Mouse (Mus musculus) brain, embryonic 14.5 days (tissue): ENCODE results near the gene Srgn. TPM values are rescaled to one million over a fixed set of nuclear protein-coding genes. Genes with fewer than 3 reads are reported as not detected.
A peak's percentile ranks its signal among the peaks of the same experiment; 100 is the strongest.

Source experiments
- DNase-seq: peaks from one replicate; pipeline ENCODE4 v3.0.0-alpha.2; 2011; ENCODE audit warnings: low read depth
- CTCF ChIP-seq: fragments of 200-500 bp; IDR thresholded peaks from 2 replicates; pipeline ENCODE4 v1.5.1; 2012; ENCODE audit warnings: inconsistent platforms, mild to moderate bottlenecking, moderate library complexity, borderline replicate concordance; ENCODE audit not compliant: insufficient read depth, insufficient read length; ENCODE audit errors: extremely low read depth
- POLR2A ChIP-seq: fragments of 200-500 bp; IDR thresholded peaks from 2 replicates; pipeline ENCODE4 v1.6.1; 2012; ENCODE audit warnings: mild to moderate bottlenecking, inconsistent platforms, borderline replicate concordance; ENCODE audit not compliant: poor library complexity, insufficient read depth, insufficient read length, severe bottlenecking; ENCODE audit errors: extremely low read depth
- polyA plus RNA-seq: library from polyadenylated mRNA; depleted of rRNA; stranded (reverse); fragments of >200 nt; gene quantifications from 2 replicates; pipeline ENCODE4 v1.2.3, GENCODE M21; 2012; rRNA removed

The Srgn gene
- polyA plus RNA-seq: 3.1 and 3.6 TPM in 2 replicates

DNA sequence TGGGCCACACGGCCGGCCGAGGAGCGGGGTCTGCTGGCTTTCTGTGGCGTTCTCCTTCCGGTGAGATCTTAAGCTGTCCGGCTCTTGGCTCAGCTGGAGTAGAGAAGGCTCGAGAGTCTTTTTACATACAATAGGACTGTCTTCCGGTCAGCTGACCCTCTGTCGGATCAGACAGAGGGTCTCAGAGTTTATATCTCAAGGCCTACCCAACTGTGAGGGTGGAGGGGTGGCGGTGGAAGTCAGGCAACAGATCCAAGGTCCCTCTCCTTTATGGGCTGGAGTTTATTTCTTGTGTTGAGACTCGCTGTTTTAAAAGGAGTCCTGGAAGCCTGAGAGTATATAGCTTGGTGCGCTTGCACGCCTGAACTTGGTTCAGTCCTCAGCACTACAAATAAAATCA is at the start of gene Srgn:
TSS of gene Srgn (minus strand) at position 101 of the 400 bp plus-strand sequence.
- DNase-seq: no peak
- TF ChIP-seq POLR2A (no peak), CTCF (no peak)

- TF ChIP-seq POLR2A: no peak
- TF ChIP-seq CTCF: no peak
- no peak for DNase-seq
Observed at GRCm38 (mm10) chr10:62575001-62575400, 47.8 kb upstream of the Srgn start.

- no peak for TF ChIP-seq CTCF
- TF ChIP-seq POLR2A: no peak
Observed at GRCm38 (mm10) chr10:62570126-62570871, 43.0 kb upstream of the Srgn start.

GRCm38 (mm10) chr10:62568861-62569260 is 41.6 kb upstream of the Srgn start:
- DNase-seq: no peak
- TF ChIP-seq CTCF: no peak
- no peak for TF ChIP-seq POLR2A

More at GRCm38 (mm10) chr10:62570126-62570871, 43.0 kb upstream of the Srgn start:
- DNase-seq: no peak

DNA sequence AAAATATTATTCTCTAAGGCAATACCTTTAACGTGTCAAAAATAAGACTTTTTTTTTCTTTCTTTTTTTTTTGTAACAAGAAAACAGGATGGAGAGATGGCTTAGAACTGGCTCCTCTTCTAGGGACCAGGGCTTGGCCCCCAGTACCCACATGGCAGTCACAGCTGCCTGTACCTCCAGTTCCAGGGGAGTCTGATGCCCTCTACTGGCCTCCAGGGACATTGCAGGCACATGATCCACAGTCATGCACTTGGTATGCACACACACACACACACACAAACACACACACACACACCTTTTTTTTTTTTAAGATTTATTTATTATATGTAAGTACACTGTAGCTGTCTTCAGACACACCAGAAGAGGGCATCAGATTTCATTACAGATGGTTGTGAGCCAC is 30.5 kb upstream of the Srgn start:
- DNase-seq: no peak
- peak; percentile 50; the same call in 1 of the 2 replicates for TF ChIP-seq CTCF
- no peak for TF ChIP-seq POLR2A

GRCm38 (mm10) chr10:62556558-62556901 is 29.3 kb upstream of the Srgn start:
- no peak for DNase-seq
- no peak for TF ChIP-seq POLR2A
- no peak for TF ChIP-seq CTCF

DNA sequence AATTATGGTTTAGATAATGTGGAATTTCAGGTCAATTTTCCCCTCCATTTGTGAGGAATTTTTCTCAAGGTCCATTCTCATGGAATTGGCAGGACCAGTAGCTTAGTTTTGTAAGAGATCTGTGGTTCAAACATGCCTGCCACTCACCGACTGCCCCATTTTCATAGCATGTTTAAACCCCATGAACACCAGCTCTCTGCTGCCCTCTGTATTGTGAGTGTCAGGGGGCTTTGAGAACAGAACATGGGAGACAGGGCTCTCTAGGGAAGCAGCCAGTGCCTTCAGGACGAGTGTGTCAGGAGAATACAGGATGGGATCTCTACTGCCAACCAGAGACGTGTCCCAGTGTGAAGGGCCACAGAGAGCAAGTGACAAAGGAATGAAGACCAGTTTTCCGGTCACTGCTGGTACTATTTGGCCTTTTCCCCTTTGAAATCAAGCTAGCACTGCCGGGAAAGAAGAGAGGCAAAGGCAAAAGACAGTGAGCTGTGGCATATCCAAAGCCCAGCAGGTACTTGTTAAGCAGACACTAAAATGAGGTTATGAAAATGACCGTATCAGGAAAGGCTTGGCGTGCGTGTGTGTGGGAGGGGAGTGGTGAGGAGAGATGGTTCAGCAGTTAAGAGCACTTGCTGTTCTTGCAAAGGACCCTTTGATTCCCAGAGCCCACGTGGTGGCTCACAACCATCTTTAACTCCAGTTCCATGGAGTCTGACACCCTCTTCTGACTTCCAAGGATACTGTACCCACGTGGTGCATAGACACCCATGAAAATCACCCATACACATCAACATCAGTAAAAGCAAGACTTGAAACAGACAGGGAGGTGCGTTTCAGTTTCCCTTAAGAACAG is 28.7 kb upstream of the Srgn start:
- peak; percentile 1; the same call in 1 of the 2 replicates for TF ChIP-seq CTCF
- TF ChIP-seq POLR2A: no peak
- no peak for DNase-seq

GRCm38 (mm10) chr10:62553611-62554091 is 26.4 kb upstream of the Srgn start:
- no peak for DNase-seq
- TF ChIP-seq CTCF (no peak), POLR2A (no peak)

GRCm38 (mm10) chr10:62550787-62551300 is 23.6 kb upstream of the Srgn start:
- TF ChIP-seq POLR2A: no peak
- TF ChIP-seq CTCF: no peak
- no peak for DNase-seq

- no peak for TF ChIP-seq POLR2A
- peak; percentile 73; the same call in 1 of the 2 replicates for TF ChIP-seq CTCF
- peak; percentile 49 for DNase-seq
Observed at GRCm38 (mm10) chr10:62549523-62550166, 22.4 kb upstream of the Srgn start.

DNA sequence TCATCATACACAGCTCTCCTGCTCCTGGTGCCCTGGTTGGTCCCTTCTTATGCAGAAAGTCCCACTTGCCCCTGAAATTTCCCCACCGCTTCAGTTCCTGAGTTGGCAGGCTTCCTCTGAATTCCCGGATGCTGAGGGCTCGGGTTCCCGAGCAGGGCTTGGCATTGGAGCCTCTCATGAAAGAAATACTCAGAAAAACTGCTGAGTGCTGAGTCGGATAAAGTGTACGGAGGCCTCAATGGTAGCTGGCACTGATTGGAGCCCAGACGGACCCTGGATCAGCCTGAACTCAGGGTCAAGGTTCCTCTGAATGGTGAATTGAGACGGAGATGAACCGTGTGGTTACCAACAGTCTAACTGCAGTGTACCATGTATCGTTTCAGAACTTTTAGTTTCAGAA is 19.2 kb upstream of the Srgn start:
- no peak for TF ChIP-seq CTCF
- TF ChIP-seq POLR2A: no peak
- no peak for DNase-seq

DNA sequence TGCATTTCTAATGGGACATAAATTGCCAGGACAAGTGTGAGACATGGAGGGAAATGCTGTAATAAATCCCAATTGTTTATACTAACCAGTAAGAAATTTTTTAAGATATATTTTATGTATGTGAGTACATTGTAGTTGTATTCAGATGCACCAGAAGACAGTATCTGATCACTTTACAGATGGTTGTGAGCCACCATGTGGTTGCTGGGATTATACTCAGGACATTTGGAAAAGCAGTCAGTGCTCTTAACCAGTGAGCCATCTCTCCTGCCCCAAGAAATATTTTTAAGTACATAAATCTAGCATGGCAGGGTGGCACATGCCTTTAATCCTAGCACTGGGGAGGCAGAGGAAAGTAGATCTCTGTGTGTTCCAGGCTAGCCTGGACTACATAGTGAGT is 18.5 kb upstream of the Srgn start:
- TF ChIP-seq POLR2A: no peak
- TF ChIP-seq CTCF: no peak
- DNase-seq: no peak
